Mouse (Mus musculus) stomach, embryonic 16.5 days (tissue): ENCODE results near the gene Gja5. TPM values are rescaled to one million over a fixed set of nuclear protein-coding genes. Genes with fewer than 3 reads are reported as not detected.

Source experiments
- ATAC-seq: fragments of 200-750 bp; cut with Nextera tagmentation; 2 replicates; pipeline ENCODE4 v1.8.0; 2017; ENCODE audit warnings: moderate number of reproducible peaks, moderate TSS enrichment; ENCODE audit not compliant: insufficient read depth, low FRiP score
- H3K27ac ChIP-seq: fragments of 300-500 bp; sonication (generic); 2 replicates; pipeline ENCODE4 v1.5.1; 2014; ENCODE audit warnings: low read length
- H3K27me3 ChIP-seq: fragments of 300-500 bp; sonication (generic); 2 replicates; pipeline ENCODE4 v1.6.1; 2014; ENCODE audit warnings: low read length, control low read depth, mixed read lengths; ENCODE audit not compliant: control insufficient read depth, insufficient read depth
- H3K36me3 ChIP-seq: fragments of 300-500 bp; sonication (generic); 2 replicates; pipeline ENCODE4 v1.6.1; 2014; ENCODE audit warnings: low read length; ENCODE audit not compliant: control insufficient read depth, insufficient read depth
- H3K4me1 ChIP-seq: fragments of 300-500 bp; sonication (generic); 2 replicates; pipeline ENCODE4 v1.6.1; 2014; ENCODE audit warnings: low read length, control low read depth, mixed read lengths; ENCODE audit not compliant: control insufficient read depth, insufficient read depth
- H3K4me2 ChIP-seq: fragments of 300-500 bp; sonication (generic); 2 replicates; pipeline ENCODE4 v1.6.1; 2014; ENCODE audit warnings: low read depth, low read length, mixed read lengths
- H3K4me3 ChIP-seq: fragments of 300-500 bp; sonication (generic); replicated peaks from 2 replicates; pipeline ENCODE4 v1.5.1; 2014; ENCODE audit warnings: mild to moderate bottlenecking, low read length
- H3K9ac ChIP-seq: fragments of 300-500 bp; sonication (generic); 2 replicates; pipeline ENCODE4 v1.6.1; 2014; ENCODE audit warnings: low read length
- H3K9me3 ChIP-seq: fragments of 300-500 bp; sonication (generic); replicated peaks from 2 replicates; pipeline ENCODE4 v1.6.1; 2016; ENCODE audit warnings: low read length, control low read depth; ENCODE audit not compliant: control insufficient read depth
- WGBS: fragments of 180-500 bp; shearing (Covaris S2); extraction: QIAGEN DNeasy Blood & Tissue Kit; methylation state at CpG from one replicate; pipeline ENCODE4 v1.1.7; 2014; 5-methylcytosine and 5-hydroxymethylcytosine counted together
- polyA plus RNA-seq: library from polyadenylated mRNA; unstranded; fragments of >200 nt; fragmentation: Nextera tagmentation; extraction: Ambion mirVana; gene quantifications from 2 replicates; pipeline ENCODE4 v1.2.1, GENCODE M21; 2015

Gja5 gene
- polyA plus RNA-seq, 1 experiment from 2014 or later, result 12.5 TPM

- Histone ChIP-seq H3K4me3 (no peak overlapping the region), H3K36me3 (no peaks in the 10 kb centered on the region), H3K9me3 (no peaks in the 10 kb centered on the region), H3K4me1 (peaks cover 5% of the 10 kb centered on the region; the same call in 1 of the 2 replicates), H3K9ac (no peak overlapping the region), H3K27ac (no peak overlapping the region), H3K27me3 (no peaks in the 10 kb centered on the region), H3K4me2 (peak overlapping the region; percentile 31)
- peak; percentile 40; the same call in 1 of the 2 replicates for ATAC-seq
- 40% methylated on average over 14 of the region's 14 CpGs for WGBS
These were observed 49.2 kb downstream of the Gja5 start for GRCm38 (mm10) chr3:96953489-96954233.

DNA sequence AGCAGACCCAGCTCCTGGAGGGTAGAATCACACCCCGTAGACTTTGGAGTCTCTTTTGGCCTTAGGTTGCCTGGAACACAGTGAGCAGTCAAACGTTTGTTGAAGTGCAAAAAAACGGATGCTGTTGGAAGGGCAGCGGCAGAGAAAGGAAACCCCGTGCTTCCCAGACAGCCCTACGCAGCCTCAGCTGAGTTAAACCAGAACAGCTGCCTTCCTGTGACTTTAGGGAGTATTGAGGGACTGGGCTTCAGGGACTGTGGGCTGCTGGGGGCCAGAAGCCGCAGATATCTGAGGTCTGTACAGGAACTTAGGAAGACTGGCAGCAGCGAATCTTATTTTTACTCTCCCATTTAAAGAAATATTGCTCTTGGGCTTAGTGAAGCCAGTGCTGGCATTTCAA lies 56.1 kb downstream of the Gja5 start:
- Histone ChIP-seq H3K4me1 (no peaks in the 10 kb centered on the region), H3K36me3 (no peaks in the 10 kb centered on the region), H3K4me3 (no peak overlapping the region), H3K4me2 (peak overlapping the region; percentile 4; the same call in 1 of the 2 replicates), H3K9ac (no peak overlapping the region), H3K9me3 (no peaks in the 10 kb centered on the region), H3K27ac (no peak overlapping the region), H3K27me3 (no peaks in the 10 kb centered on the region)
- no peak for ATAC-seq
- 38% methylated on average over 8 of the region's 8 CpGs for WGBS

DNA sequence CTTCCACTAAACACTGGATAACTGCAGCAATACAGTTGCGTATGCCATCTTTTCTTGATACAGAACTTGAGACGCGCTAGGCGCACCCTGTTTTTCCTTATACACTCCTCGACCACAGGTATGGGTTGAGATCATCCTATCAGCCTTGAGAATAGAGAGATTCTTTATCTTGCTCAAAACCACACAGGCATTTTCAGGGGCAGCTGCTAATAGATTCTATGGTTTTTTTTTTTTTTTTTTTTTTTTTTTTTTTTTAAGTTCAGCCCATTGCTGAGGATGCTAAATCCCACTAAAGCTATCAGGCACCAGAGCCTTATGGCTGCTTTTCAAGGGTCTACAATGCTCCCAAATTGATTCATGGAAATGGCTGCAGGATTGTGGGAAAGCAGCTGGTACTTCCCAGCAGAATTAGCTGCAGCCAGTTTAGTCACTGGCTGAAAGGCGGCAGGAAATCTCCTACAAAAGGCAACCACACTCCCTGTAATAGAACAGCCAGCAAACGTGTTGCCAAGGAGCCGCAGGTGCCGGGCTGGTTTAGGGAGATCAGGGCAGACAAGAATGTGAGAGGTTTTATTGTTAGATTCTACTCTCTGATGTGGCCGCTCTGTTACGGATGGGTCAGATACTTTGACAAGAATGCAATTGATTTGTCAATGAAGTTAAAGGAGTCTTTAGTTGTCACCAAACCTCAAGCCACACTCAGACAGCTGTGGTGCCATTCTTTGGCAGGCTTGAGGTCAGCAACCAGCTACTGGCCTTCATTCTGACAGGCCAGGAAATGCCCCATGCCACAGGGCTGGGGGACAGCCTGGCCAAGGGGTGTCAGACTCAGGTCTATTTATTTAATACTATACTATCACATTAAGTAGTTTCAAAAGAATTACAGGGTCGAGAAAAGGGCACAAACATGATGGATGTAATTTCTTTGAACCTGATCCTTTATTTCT lies 58.9 kb downstream of the Gja5 start:
- no peak for ATAC-seq
- H3K27me3 ChIP-seq, result no peaks in the 10 kb centered on the region
- no peak overlapping the region for H3K4me3 ChIP-seq
- no peak overlapping the region for H3K4me2 ChIP-seq
- H3K27ac ChIP-seq, result no peak overlapping the region
- H3K4me1 ChIP-seq, result no peaks in the 10 kb centered on the region
- WGBS, result 62% methylated on average over 12 of the region's 12 CpGs
- H3K9me3 ChIP-seq, result no peaks in the 10 kb centered on the region
- no peaks in the 10 kb centered on the region for H3K36me3 ChIP-seq
- H3K9ac ChIP-seq, result no peak overlapping the region

GRCm38 (mm10) chr3:96970986-96971385 lies 66.5 kb downstream of the Gja5 start:
- no peak overlapping the region for H3K9ac ChIP-seq
- 15% methylated on average over 7 of the region's 7 CpGs for WGBS
- no peak overlapping the region for H3K27ac ChIP-seq
- H3K4me2 ChIP-seq, result no peak overlapping the region
- no peaks in the 10 kb centered on the region for H3K4me1 ChIP-seq
- ATAC-seq, result no peak
- no peaks in the 10 kb centered on the region for H3K27me3 ChIP-seq
- no peaks in the 10 kb centered on the region for H3K9me3 ChIP-seq
- H3K36me3 ChIP-seq, result no peaks in the 10 kb centered on the region
- H3K4me3 ChIP-seq, result no peak overlapping the region

- no peaks in the 10 kb centered on the region for H3K4me1 ChIP-seq
- no peak overlapping the region for H3K4me3 ChIP-seq
- no peaks in the 10 kb centered on the region for H3K27me3 ChIP-seq
- no peak overlapping the region for H3K4me2 ChIP-seq
- H3K9me3 ChIP-seq, result no peaks in the 10 kb centered on the region
- no peaks in the 10 kb centered on the region for H3K36me3 ChIP-seq
- ATAC-seq, result no peak
- no peak overlapping the region for H3K27ac ChIP-seq
- 83% methylated on average over 7 of the region's 7 CpGs for WGBS
- H3K9ac ChIP-seq, result no peak overlapping the region
These were observed 70.0 kb downstream of the Gja5 start for GRCm38 (mm10) chr3:96974467-96974866.

GRCm38 (mm10) chr3:96975628-96976027 lies 71.1 kb downstream of the Gja5 start:
- H3K4me2 ChIP-seq, result no peak overlapping the region
- H3K4me1 ChIP-seq, result no peaks in the 10 kb centered on the region
- H3K9ac ChIP-seq, result no peak overlapping the region
- no peak overlapping the region for H3K27ac ChIP-seq
- H3K36me3 ChIP-seq, result no peaks in the 10 kb centered on the region
- H3K9me3 ChIP-seq, result no peaks in the 10 kb centered on the region
- whole genome bisulfite sequencing, result 76% methylated on average over 10 of the region's 10 CpGs
- ATAC-seq, result no peak
- no peaks in the 10 kb centered on the region for H3K27me3 ChIP-seq
- no peak overlapping the region for H3K4me3 ChIP-seq

DNA sequence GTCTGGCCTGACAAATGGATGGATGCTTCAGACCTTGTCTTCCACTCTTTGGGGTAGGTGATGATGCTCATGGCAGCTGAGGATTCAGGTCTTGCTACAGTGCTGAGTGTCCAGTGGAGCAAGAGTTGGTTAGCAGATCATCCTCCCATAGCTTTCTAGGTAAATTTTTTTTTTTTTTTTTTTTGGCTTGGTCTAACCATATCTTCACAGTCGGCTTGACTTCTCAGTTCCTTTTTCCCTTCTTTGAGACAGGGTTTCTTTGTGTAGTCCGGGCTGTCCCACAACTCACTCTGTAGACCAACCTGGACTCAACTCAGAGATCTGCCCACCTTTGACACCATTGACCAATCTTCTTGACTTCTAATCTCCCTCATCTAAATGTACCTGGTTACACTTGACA lies 73.0 kb downstream of the Gja5 start:
- H3K9me3 ChIP-seq, result no peaks in the 10 kb centered on the region
- 87% methylated on average over 2 of the region's 2 CpGs for WGBS
- H3K36me3 ChIP-seq, result no peaks in the 10 kb centered on the region
- no peak overlapping the region for H3K9ac ChIP-seq
- H3K4me3 ChIP-seq, result no peak overlapping the region
- no peaks in the 10 kb centered on the region for H3K4me1 ChIP-seq
- H3K4me2 ChIP-seq, result no peak overlapping the region
- no peak for ATAC-seq
- H3K27me3 ChIP-seq, result no peaks in the 10 kb centered on the region
- H3K27ac ChIP-seq, result no peak overlapping the region

- 27% methylated on average over 6 of the region's 6 CpGs for WGBS
These were observed 74.0 kb downstream of the Gja5 start for GRCm38 (mm10) chr3:96978469-96978868.

DNA sequence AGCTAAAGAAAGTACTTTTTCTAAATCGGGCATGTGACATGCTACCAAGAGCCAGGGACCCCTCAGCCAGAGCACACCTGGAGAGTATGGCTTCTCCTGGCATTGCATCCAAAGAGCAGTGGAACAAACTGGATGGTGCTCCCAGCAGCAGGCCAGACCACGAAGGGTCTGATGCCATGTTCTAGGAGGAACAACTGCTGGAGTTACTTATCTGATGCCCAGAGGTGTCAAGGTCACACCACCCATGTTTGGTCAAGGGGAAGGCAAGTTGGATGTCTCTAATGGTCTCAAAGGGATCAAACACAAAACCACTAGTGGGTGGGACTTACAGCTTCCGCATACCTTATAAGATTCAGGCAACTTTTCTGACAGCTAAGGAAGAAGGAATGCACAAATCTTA lies 74.5 kb downstream of the Gja5 start:
- H3K9ac ChIP-seq, result no peak overlapping the region
- no peak overlapping the region for H3K4me3 ChIP-seq
- no peak overlapping the region for H3K4me2 ChIP-seq
- H3K27ac ChIP-seq, result no peak overlapping the region
- WGBS, result 78% methylated on average over 3 of the region's 3 CpGs
- ATAC-seq, result no peak
- H3K9me3 ChIP-seq, result no peaks in the 10 kb centered on the region
- no peaks in the 10 kb centered on the region for H3K27me3 ChIP-seq
- H3K4me1 ChIP-seq, result no peaks in the 10 kb centered on the region
- no peaks in the 10 kb centered on the region for H3K36me3 ChIP-seq

More at GRCm38 (mm10) chr3:96978469-96978868, 74.0 kb downstream of the Gja5 start:
- no peaks in the 10 kb centered on the region for H3K9me3 ChIP-seq
- H3K4me1 ChIP-seq, result no peaks in the 10 kb centered on the region
- no peak overlapping the region for H3K9ac ChIP-seq
- H3K4me2 ChIP-seq, result no peak overlapping the region
- no peak overlapping the region for H3K27ac ChIP-seq
- H3K27me3 ChIP-seq, result no peaks in the 10 kb centered on the region
- no peaks in the 10 kb centered on the region for H3K36me3 ChIP-seq
- H3K4me3 ChIP-seq, result no peak overlapping the region
- ATAC-seq, result no peak
